Mouse (Mus musculus) neural tube, embryonic 12.5 days (tissue): ENCODE data around the gene Laptm5. TPM values are rescaled to one million over a fixed set of nuclear protein-coding genes. Genes with fewer than 3 reads are reported as not detected.

Source experiments
- ATAC-seq: fragments of 200-750 bp; cut with Nextera tagmentation; 2 replicates; pipeline ENCODE4 v1.8.0; 2017; ENCODE audit warnings: low read depth, mild to moderate bottlenecking, moderate TSS enrichment, moderate library complexity; ENCODE audit not compliant: low FRiP score
- H3K27ac ChIP-seq: fragments of 300-500 bp; sonication (generic); 2 replicates; pipeline ENCODE4 v1.5.1; 2016
- H3K27me3 ChIP-seq: fragments of 300-500 bp; sonication (generic); replicated peaks from 2 replicates; pipeline ENCODE4 v1.6.1; 2016; ENCODE audit warnings: mild to moderate bottlenecking
- H3K36me3 ChIP-seq: fragments of 300-500 bp; sonication (generic); 2 replicates; pipeline ENCODE4 v1.6.1; 2016; ENCODE audit warnings: mild to moderate bottlenecking
- H3K4me1 ChIP-seq: fragments of 300-500 bp; sonication (generic); 2 replicates; pipeline ENCODE4 v1.6.1; 2016
- H3K4me2 ChIP-seq: fragments of 300-500 bp; sonication (generic); replicated peaks from 2 replicates; pipeline ENCODE4 v1.6.1; 2016; ENCODE audit warnings: mild to moderate bottlenecking
- H3K4me3 ChIP-seq: fragments of 300-500 bp; sonication (generic); 2 replicates; pipeline ENCODE4 v1.5.1; 2016
- H3K9ac ChIP-seq: fragments of 300-500 bp; sonication (generic); 2 replicates; pipeline ENCODE4 v1.6.1; 2016; ENCODE audit warnings: mild to moderate bottlenecking
- H3K9me3 ChIP-seq: fragments of 300-500 bp; sonication (generic); 2 replicates; pipeline ENCODE4 v1.6.1; 2016; ENCODE audit warnings: mild to moderate bottlenecking
- WGBS: fragments of 180-500 bp; shearing (Covaris S2); methylation state at CpG from one replicate; pipeline ENCODE4 v1.1.7; 2016; 5-methylcytosine and 5-hydroxymethylcytosine counted together
- polyA plus RNA-seq: library from polyadenylated mRNA; unstranded; fragments of >200 nt; fragmentation: Nextera tagmentation; extraction: Ambion mirVana; gene quantifications from 2 replicates; pipeline ENCODE4 v1.2.1, GENCODE M21; 2016

Gene Laptm5
- polyA plus RNA-seq, result 23.0 and 25.2 TPM in 2 replicates

DNA sequence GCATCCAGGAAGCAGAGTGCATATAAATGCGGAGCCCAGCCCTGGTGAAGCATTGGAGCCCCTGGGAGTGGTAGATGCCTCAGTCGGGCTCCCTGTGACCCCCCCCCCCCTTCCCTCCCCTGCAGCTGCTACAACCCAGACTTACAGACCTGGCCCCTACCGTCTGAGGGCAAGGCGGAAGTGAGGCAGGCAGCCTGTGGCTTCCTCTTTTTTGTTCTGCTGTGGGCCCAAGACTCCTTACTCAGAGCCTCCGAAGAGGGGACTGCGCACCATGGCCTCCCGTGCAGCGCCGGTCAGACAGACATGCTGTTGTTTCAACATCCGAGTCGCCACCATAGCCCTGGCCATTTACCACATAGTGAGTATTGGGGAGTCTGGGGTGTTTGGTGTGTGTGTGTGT, at the start of gene Laptm5:
TSS of gene Laptm5 (plus strand) at position 49 of the 400 bp plus-strand sequence.
- Histone ChIP-seq H3K36me3 (no peaks in the 10 kb centered on the region), H3K4me2 (no peak within 1 kb of the TSS), H3K9ac (no peak within 1 kb of the TSS), H3K4me3 (no peak within 1 kb of the TSS), H3K27me3 (no peaks in the 10 kb centered on the region), H3K4me1 (peaks cover 4% of the 10 kb centered on the region; the same call in 1 of the 2 replicates), H3K9me3 (no peaks in the 10 kb centered on the region), H3K27ac (no peak within 1 kb of the TSS)
- 67% methylated on average over 11 of the region's 11 CpGs for WGBS
- no peak for ATAC-seq

DNA sequence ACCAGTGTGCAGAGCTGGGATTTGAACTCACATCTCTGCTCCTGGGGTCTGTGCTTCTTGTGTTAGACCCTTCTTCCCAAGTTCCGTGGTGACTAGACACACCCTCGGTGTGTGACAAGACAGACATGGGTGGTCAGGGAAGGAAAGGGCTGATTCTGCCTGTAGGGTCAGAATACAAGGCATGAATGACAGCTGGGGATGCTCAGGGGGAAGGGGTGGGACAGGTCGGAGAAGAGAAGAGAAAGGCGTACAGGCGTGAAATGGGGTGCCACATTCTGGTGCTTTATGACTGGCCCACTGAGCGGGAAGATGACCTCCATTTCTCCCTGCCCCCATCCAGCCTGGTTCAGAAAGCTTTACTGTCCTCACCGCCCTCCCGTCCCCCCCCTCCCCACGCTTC, 47.5 kb upstream of the Laptm5 start:
- H3K4me2 ChIP-seq, result peak overlapping the region; percentile 20; the same call in 1 of the 2 replicates
- H3K27ac ChIP-seq, result no peak overlapping the region
- H3K27me3 ChIP-seq, result peaks cover 80% of the 10 kb centered on the region
- WGBS, result 3% methylated on average over 8 of the region's 9 CpGs
- no peak overlapping the region for H3K9ac ChIP-seq
- ATAC-seq, result peak; percentile 70
- peaks cover 40% of the 10 kb centered on the region for H3K4me1 ChIP-seq
- H3K36me3 ChIP-seq, result no peaks in the 10 kb centered on the region
- no peaks in the 10 kb centered on the region for H3K9me3 ChIP-seq
- H3K4me3 ChIP-seq, result no peak overlapping the region

DNA sequence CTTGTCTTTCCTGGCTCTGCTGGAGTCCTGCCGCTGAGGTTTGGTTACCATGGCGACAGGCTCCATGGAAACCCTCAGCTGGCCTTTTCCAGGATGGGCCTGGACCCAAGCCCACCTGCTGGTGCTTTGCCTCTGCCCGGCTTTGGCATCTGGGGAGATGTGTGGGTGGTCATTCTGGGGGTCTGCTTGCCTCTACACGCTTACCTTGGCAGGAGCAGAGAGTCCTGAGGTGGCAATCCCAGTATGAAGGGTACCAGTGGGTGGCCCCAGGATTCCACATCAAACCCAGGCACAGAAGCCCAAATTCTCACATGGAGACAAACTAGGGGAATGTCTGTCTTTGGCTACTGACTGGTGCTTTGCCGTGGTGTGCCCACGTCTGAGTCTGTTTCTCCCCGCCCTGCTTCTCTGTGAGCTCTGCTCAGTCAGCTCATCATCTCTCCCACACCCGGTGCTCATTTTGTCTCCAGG, 47.0 kb upstream of the Laptm5 start:
- no peak overlapping the region for H3K9ac ChIP-seq
- H3K27ac ChIP-seq, result no peak overlapping the region
- no peaks in the 10 kb centered on the region for H3K9me3 ChIP-seq
- WGBS, result 16% methylated on average over 8 of the region's 8 CpGs
- peaks cover 40% of the 10 kb centered on the region for H3K4me1 ChIP-seq
- peak overlapping the region; percentile 20; the same call in 1 of the 2 replicates for H3K4me2 ChIP-seq
- no peak overlapping the region for H3K4me3 ChIP-seq
- H3K27me3 ChIP-seq, result peaks cover 75% of the 10 kb centered on the region
- peak; percentile 77 for ATAC-seq
- no peaks in the 10 kb centered on the region for H3K36me3 ChIP-seq

DNA sequence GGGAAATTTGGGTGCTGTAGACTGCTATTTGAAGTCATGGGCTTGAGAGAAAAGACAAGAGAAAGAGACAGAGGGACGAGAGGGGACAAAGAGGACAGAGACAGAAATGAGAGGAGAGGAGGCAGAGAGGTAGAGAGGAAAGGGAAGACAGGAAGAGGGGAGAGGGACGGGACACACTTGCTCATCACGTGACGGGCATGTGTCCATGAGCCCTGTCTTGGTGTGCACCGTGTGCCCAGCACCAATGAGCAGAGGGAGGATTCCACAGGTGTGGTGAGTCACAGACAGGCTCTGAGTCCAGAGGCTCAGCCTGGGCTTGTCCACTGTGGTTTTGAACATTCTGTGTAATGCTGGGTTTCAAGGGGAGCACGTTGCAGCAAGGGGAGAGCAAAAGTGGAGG, 45.0 kb upstream of the Laptm5 start:
- no peak for ATAC-seq
- Histone ChIP-seq H3K4me1 (peaks cover 36% of the 10 kb centered on the region), H3K27ac (no peak overlapping the region), H3K4me2 (no peak overlapping the region), H3K9me3 (no peaks in the 10 kb centered on the region), H3K36me3 (no peaks in the 10 kb centered on the region), H3K4me3 (no peak overlapping the region), H3K9ac (no peak overlapping the region), H3K27me3 (peaks cover 55% of the 10 kb centered on the region)
- 80% methylated on average over 6 of the region's 6 CpGs for WGBS

DNA sequence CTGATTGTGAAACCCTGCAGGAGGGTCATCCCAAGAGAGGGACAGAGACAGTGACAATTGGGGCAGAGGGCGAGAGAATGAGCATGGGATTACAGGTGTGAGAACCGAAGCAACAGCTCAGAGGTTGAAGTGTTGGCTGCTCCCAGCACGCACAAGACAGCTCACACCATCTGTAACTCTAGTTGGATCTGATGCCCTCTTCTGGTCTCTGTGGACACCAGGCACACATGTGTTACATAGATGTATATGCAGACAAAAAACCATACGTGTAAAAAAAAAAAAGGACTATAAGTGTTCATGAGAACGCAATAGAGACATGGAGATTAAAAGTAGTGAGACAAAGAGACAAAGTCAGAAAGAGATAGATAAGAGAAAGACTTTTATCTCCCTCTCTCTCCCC, 44.1 kb upstream of the Laptm5 start:
- no peak overlapping the region for H3K27ac ChIP-seq
- H3K27me3 ChIP-seq, result peaks cover 50% of the 10 kb centered on the region
- WGBS, result 65% methylated on average over 5 of the region's 5 CpGs

DNA sequence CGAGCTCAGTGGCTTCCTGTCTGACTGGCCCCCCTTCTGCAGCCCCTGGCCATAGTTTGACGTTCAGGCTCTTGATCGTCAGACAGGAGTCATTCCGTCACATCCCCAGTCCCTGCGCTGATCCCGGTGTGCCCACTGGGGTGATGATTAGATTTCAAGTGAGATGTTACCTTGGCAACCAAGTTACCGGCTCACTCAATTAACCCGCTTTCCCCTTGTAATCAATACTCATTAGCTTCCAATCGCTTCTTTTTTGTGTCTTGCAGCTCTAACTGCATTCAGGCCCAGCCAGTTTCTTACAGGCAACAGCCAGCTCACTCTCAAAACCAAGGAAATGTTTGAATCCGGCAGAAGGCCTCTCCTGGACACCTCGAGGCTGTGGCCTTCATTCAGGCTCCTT, 40.5 kb upstream of the Laptm5 start:
- 45% methylated on average over 11 of the region's 11 CpGs for WGBS
- H3K4me1 ChIP-seq, result peaks cover 34% of the 10 kb centered on the region
- H3K27ac ChIP-seq, result no peak overlapping the region
- no peak overlapping the region for H3K4me3 ChIP-seq
- no peak for ATAC-seq
- no peaks in the 10 kb centered on the region for H3K9me3 ChIP-seq
- H3K9ac ChIP-seq, result no peak overlapping the region
- H3K36me3 ChIP-seq, result no peaks in the 10 kb centered on the region
- no peak overlapping the region for H3K4me2 ChIP-seq
- peaks cover 49% of the 10 kb centered on the region for H3K27me3 ChIP-seq

More for the DNA sequence above, 44.1 kb upstream of the Laptm5 start:
- Histone ChIP-seq H3K9me3 (no peaks in the 10 kb centered on the region), H3K36me3 (no peaks in the 10 kb centered on the region), H3K4me2 (no peak overlapping the region), H3K9ac (no peak overlapping the region), H3K4me1 (peaks cover 36% of the 10 kb centered on the region), H3K4me3 (no peak overlapping the region)
- no peak for ATAC-seq

DNA sequence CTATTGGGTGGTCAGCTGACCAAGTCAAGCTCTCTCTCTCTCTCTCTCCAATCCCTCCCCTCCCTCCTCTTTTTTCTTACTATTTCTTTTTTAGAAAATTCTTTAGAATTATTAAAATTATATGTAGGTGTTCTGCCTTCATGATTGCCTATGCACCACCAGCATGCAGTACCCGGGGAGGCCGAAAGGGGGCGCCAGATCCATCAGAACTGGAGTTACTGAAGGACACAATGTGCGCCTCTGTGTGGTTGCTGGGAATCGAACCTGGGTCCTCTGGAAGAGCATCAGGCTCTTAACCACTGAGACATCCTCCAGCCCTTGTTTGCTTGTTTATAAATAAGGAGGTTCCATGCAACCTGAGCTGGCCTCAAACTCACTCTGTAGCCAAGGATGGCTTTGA, 39.5 kb upstream of the Laptm5 start:
- 85% methylated on average over 5 of the region's 5 CpGs for whole genome bisulfite sequencing
- Histone ChIP-seq H3K27me3 (peaks cover 39% of the 10 kb centered on the region), H3K27ac (no peak overlapping the region), H3K4me3 (no peak overlapping the region), H3K36me3 (no peaks in the 10 kb centered on the region), H3K9ac (no peak overlapping the region), H3K4me2 (no peak overlapping the region), H3K4me1 (peaks cover 34% of the 10 kb centered on the region), H3K9me3 (no peaks in the 10 kb centered on the region)
- ATAC-seq, result no peak

DNA sequence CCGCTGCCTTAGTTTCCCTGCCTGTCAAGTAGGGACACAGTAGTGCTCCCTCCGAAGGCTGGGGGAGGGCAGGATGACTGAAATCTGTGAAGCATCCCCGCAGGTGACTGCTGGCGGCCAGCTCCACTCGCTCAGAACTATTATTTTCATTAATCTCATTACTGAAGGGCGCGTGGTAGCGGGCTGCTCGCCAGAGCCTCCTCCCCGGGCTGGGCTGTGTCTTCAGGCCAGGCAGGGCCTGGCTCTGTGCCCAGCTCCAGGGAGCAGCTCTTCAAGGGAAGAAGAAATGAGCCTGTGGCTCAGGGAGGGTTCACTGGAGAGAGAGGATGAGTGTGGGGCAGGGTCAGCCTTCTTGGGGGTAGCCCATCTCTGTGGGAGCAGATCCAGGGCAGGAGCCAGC, 38.3 kb upstream of the Laptm5 start:
- H3K9me3 ChIP-seq, result no peaks in the 10 kb centered on the region
- peaks cover 37% of the 10 kb centered on the region for H3K27me3 ChIP-seq
- ATAC-seq, result no peak
- H3K27ac ChIP-seq, result no peak overlapping the region
- no peak overlapping the region; the same call in 1 of the 2 replicates for H3K4me2 ChIP-seq
- 32% methylated on average over 10 of the region's 10 CpGs for WGBS
- no peaks in the 10 kb centered on the region for H3K36me3 ChIP-seq
- no peak overlapping the region for H3K9ac ChIP-seq
- H3K4me3 ChIP-seq, result no peak overlapping the region
- H3K4me1 ChIP-seq, result peaks cover 37% of the 10 kb centered on the region

DNA sequence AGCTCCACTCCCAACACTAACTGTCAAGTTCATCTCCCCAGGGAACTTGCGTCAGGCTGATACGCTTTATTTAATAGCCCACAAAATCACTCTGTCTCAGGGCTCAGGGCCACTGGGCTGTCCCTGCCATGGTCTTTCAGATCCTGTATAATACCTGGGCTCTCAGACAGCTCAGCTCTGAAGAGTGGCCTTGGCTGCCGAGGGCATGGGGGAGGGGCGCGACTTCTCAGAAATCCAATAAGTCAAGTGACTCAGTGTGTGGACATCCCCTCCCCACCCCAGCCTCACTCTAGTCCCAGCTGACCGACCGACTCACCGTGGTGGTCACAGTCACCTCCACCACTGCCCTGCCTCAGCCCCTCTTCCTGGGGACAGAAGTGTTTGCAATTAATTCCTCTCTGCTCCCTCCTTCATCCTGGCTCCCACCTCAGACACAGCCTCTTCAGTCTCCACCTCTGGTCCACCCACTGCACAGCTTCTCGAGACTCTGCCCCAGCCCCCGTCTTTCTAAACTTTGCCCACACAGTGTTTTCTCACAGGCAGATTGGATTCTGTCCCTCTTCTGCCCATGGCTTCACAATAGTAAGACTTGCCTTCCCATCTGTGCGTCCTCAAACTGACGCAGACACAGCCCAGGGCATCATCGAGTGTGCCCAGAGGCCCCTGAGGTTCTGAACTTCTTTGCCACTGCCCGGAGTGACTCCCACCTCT, 36.8 kb upstream of the Laptm5 start:
- Histone ChIP-seq H3K4me1 (peaks cover 36% of the 10 kb centered on the region), H3K4me2 (no peak overlapping the region), H3K9me3 (no peaks in the 10 kb centered on the region), H3K9ac (no peak overlapping the region), H3K4me3 (no peak overlapping the region), H3K36me3 (no peaks in the 10 kb centered on the region), H3K27ac (no peak overlapping the region; the same call in 1 of the 2 replicates), H3K27me3 (peaks cover 32% of the 10 kb centered on the region)
- ATAC-seq, result no peak
- WGBS, result 59% methylated on average over 14 of the region's 14 CpGs

DNA sequence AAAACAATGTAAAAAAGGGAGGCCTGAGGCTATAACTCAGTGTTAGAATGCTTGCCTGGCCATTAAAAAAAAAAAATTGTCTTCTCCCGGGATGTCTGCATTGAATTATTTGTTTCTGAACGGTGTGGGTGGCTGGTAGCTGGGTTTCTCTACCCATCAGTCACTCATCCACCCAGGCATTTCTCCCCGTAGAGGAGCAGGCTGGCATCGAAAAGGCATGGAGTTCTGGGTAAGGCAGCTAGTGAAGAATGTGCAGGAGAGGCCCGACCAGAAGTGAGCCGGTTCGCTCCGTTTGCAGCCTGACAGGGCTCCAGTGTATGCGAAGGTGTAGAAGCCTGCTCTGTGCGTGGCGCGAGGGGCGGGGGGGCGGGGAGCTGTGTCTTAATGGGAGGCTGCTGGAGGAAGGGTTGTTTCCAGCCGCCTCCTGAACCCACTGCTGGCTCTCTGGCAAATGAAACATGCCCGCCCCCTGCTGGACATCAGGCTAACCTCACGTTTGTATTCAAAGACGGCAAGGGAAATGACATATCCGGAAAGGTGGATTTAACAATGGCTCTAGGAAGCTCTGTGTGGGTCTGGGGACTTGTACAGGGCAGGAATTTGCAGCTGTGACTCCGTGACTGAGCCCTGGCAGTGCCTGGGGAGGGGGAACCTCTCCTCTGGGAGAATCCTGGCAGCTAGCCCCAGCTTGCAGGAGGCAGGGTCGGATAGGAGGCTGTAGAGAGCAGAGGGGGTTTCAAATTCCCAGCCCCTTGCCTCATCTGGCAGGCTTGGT, 34.5 kb upstream of the Laptm5 start:
- Histone ChIP-seq H3K36me3 (no peaks in the 10 kb centered on the region), H3K4me2 (peak overlapping the region; percentile 43), H3K4me3 (no peak overlapping the region), H3K9ac (0 out of 2 replicates have a peak overlapping the region, but pooled peaks have one; percentile 18), H3K27ac (no peak overlapping the region), H3K9me3 (no peaks in the 10 kb centered on the region), H3K27me3 (peaks cover 40% of the 10 kb centered on the region), H3K4me1 (peaks cover 28% of the 10 kb centered on the region)
- ATAC-seq, result peak; percentile 81
- 5% methylated on average over 21 of the region's 21 CpGs for WGBS

DNA sequence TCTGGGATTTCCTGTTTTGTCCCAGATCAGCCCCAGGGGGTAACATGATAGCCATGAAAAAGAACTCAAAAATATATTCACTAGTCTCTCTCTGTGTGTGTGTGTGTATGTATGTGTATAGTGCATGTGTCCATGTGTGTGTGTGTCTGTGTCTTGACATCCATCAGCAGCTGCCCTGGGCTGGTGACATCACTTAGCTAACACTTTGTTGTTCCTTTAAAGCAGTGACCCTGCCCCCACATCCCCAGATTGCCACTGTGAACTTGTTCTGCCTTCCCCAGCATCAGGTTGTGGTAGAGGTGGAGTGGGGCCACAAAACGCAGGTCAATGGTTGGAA, 33.9 kb upstream of the Laptm5 start:
- Histone ChIP-seq H3K27ac (no peak overlapping the region), H3K27me3 (peaks cover 35% of the 10 kb centered on the region), H3K9me3 (no peaks in the 10 kb centered on the region), H3K4me1 (peaks cover 28% of the 10 kb centered on the region), H3K9ac (no peak overlapping the region), H3K4me2 (peak overlapping the region; percentile 43; the same call in 1 of the 2 replicates), H3K36me3 (no peaks in the 10 kb centered on the region), H3K4me3 (no peak overlapping the region)
- WGBS, result 60% methylated on average over 1 of the region's 1 CpGs
- ATAC-seq, result peak; percentile 37; the same call in 1 of the 2 replicates

DNA sequence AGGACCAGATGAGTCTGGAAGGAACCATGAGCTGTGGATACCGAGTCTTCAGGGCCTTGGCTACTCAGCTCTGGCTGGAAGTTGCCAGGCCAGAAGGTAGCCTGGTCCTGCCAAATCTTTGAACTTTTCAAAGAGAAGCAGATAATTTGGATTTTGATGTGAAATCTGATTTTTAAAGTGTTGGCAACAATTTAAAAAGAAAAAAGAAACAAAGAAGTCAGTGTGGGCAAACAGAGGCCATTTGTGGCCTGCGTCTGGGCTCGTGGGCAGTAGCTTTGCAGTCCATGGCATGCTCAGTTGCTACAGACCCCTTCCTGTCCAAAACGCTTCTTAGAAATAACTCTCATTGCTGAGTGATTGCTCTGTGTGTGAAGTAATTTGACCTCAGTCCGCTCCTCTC, 31.6 kb upstream of the Laptm5 start:
- ATAC-seq, result no peak
- Histone ChIP-seq H3K9ac (no peak overlapping the region), H3K27ac (no peak overlapping the region), H3K4me1 (peaks cover 11% of the 10 kb centered on the region), H3K27me3 (peaks cover 23% of the 10 kb centered on the region), H3K4me3 (no peak overlapping the region), H3K36me3 (no peaks in the 10 kb centered on the region), H3K4me2 (no peak overlapping the region), H3K9me3 (no peaks in the 10 kb centered on the region)
- WGBS, result 76% methylated on average over 5 of the region's 5 CpGs
